Mouse (Mus musculus): Measurements from ENCODE around the gene Evx1.
A peak's percentile ranks its signal among the peaks of the same experiment; 100 is the strongest.

DNA sequence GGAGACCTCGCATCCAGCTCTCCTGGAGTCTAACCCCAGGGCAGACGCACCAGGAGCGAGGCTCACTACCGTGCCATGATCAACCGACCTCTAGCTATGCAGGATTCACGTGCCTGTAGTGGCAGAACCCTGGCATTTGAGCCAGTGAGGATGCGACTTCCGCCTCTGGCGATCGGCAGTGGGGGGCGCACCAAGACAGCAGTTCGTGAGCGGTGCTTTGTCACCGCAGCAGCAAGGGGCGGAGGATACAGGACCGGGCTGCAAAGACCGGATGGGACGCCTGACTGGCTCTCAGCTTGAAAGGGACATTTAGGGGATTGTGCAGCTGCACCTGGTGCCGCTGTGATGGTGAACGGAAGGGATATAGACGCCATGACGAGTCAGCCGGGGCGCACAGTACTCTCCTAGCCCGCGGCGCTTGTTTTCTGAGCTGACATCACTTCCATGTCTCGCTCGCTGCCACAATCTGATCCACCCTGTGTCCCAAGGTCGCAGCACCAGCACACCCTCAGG, 7.4 kb upstream of the Evx1 start:
- peak in 1 of 2 experiments; percentile 85; a peak in 2 of 4 replicates for TF ChIP-seq CTCF (conservative IDR thresholded peaks at IDR 0.05 in 1 of 2, IDR thresholded peaks at IDR 0.05 in 1 of 2; ENCODE audit: low read depth in 2 of 2, low read length in 2 of 2)
- no peak for TF ChIP-seq UBTF (IDR thresholded peaks at IDR 0.05; ENCODE audit: low read depth, low read length)
- TF ChIP-seq MYC (IDR thresholded peaks at IDR 0.05; ENCODE audit: low read depth, low read length) = peak; percentile 31; the same call in 1 of the 2 replicates
- no peak for TF ChIP-seq MAFK (IDR thresholded peaks at IDR 0.05; ENCODE audit: insufficient replicate concordance, low read length)
- peak; percentile 89 for TF ChIP-seq RAD21 (IDR thresholded peaks at IDR 0.05; ENCODE audit: low read depth, low read length)
- no peak for TF ChIP-seq NRF1 (IDR thresholded peaks at IDR 0.05; ENCODE audit: low read depth, low read length)
- 0 out of 2 replicates have a peak, but pooled peaks have one; percentile 17 for TF ChIP-seq ZNF384 (IDR thresholded peaks at IDR 0.05; ENCODE audit: low read depth, low read length)
- TF ChIP-seq TBP (conservative IDR thresholded peaks at IDR 0.05; ENCODE audit: low read depth, low read length) = no peak
